Mouse (Mus musculus) 416B (cell line): ENCODE results near the gene Srarp.
A peak's percentile ranks its signal among the peaks of the same experiment; 100 is the strongest.

Experiments
- DNase-seq: peaks from one replicate; pipeline ENCODE4 v3.0.0; 2011; ENCODE audit warnings: low read depth

Gene Srarp

GRCm38 (mm10) chr4:141389366-141390150 lies 46.3 kb downstream of the Srarp start:
- no peak for DNase-seq

GRCm38 (mm10) chr4:141387933-141388332 lies 48.0 kb downstream of the Srarp start:
- no peak for DNase-seq

DNA sequence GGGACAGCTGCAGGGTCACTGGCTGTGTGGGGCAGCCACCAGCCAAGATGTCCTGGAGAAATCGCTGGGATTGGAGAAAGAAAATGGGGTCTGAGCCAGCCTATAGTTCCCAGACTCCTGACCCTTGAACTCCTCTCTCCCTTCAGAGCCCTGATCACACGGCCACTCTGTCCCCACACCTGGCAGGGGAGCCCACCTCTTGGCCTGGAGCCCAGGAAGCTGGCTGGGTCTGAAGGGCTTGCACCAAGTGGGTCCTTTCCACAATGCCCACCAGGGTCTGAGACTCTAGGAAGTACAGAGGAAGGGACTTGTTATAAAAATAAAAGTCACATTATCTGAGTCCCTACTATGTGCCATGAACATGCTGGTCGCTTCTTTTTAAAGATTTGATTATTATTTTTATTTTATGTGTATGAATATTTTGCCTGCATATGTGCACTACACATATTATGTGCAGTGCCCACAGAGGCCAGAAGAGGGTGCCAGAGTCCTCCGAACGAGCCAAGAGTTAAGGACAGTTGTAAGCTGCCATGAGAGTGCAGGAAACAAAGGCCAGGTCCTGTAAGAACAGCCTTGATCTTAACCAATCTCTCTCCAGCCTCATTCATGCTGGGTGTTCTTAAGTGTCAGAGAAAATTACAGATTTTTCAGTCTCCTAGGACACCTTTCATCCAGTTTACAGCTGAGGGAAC lies 48.7 kb downstream of the Srarp start:
- DNase-seq: peak; percentile 85

DNA sequence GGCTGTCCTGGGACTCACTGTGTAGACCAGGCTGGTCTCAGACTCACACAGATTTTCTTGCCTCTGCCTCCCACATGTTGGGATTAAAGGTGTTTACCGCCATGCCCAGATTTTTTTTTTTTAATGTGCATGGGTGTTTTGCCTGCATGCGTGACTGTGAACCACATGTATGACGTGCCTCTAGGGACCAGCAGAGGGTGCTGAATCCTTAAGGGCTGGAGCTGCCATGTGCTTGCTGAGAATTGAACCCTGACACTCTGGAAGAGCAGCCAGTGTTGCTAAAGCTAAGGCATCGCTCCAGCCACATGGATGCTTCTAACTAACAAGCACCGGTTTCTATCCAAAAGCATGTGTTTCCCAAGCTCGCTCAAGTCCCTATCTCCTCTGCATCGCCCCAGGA lies 49.8 kb downstream of the Srarp start:
- DNase-seq: peak; percentile 19

- peak; percentile 77 for DNase-seq
Measured at GRCm38 (mm10) chr4:141385275-141385674, 50.6 kb downstream of the Srarp start.
